Mouse (Mus musculus) bone marrow macrophage, adult 2 months (primary cell): ENCODE measurements around the gene Arl4c. TPM values are rescaled to one million over a fixed set of nuclear protein-coding genes. Genes with fewer than 3 reads are reported as not detected.
A peak's percentile ranks its signal among the peaks of the same experiment; 100 is the strongest.
"Not testable (repeated sequence)": the region's sequence is repeated elsewhere in the genome, so short reads cannot be mapped to it uniquely, and the experiment has no call there.

ENCODE experiments used
- H3K27ac ChIP-seq: 2 replicates; pipeline ENCODE4 v1.5.1; 2012; ENCODE audit warnings: low read depth, low read length; ENCODE audit not compliant: insufficient read depth
- H3K4me1 ChIP-seq: 2 replicates; pipeline ENCODE4 v1.6.1; 2012; ENCODE audit warnings: low read length; ENCODE audit not compliant: control insufficient read depth, insufficient read depth
- H3K4me3 ChIP-seq: 2 replicates; pipeline ENCODE4 v1.5.1; 2012; ENCODE audit warnings: mild to moderate bottlenecking, low read length, moderate library complexity; ENCODE audit not compliant: insufficient read depth
- CTCF ChIP-seq: IDR thresholded peaks from 2 replicates; pipeline ENCODE4 v1.5.1; 2012; ENCODE audit warnings: low read depth, mild to moderate bottlenecking, low read length, moderate library complexity
- POLR2A ChIP-seq: IDR thresholded peaks from 2 replicates; pipeline ENCODE4 v1.6.1; 2012; ENCODE audit warnings: mild to moderate bottlenecking, low read depth, low read length, borderline replicate concordance
- polyA plus RNA-seq: library from polyadenylated mRNA; stranded (reverse); fragments of >200 nt; gene quantifications from 2 replicates; pipeline ENCODE4 v1.2.4, GENCODE M21; 2012; ENCODE audit not compliant: missing spikeins, insufficient read depth, insufficient read length

Gene Arl4c
- polyA plus RNA-seq, 1 experiment = 146 TPM

- Histone ChIP-seq H3K27ac (no peak overlapping the region), H3K4me3 (no peak overlapping the region), H3K4me1 (peaks cover 15% of the 10 kb centered on the region)
- no peak for TF ChIP-seq CTCF
- TF ChIP-seq POLR2A = no peak
Measured at GRCm38 (mm10) chr1:88645599-88646119, 56.4 kb downstream of the Arl4c start.

GRCm38 (mm10) chr1:88644417-88644816, 57.6 kb downstream of the Arl4c start:
- Histone ChIP-seq H3K4me3 (no peak overlapping the region), H3K27ac (no peak overlapping the region), H3K4me1 (peaks cover 25% of the 10 kb centered on the region)
- no peak for TF ChIP-seq POLR2A
- no peak for TF ChIP-seq CTCF

GRCm38 (mm10) chr1:88643181-88643823, 58.7 kb downstream of the Arl4c start:
- TF ChIP-seq POLR2A = no peak
- no peak for TF ChIP-seq CTCF
- Histone ChIP-seq H3K27ac (peak overlapping the region; percentile 34), H3K4me3 (no peak overlapping the region), H3K4me1 (peaks cover 26% of the 10 kb centered on the region)

GRCm38 (mm10) chr1:88642735-88643134, 59.3 kb downstream of the Arl4c start:
- peaks cover 26% of the 10 kb centered on the region for H3K4me1 ChIP-seq
- no peak for TF ChIP-seq CTCF
- no peak for TF ChIP-seq POLR2A
- no peak overlapping the region for H3K4me3 ChIP-seq
- H3K27ac ChIP-seq = no peak overlapping the region

GRCm38 (mm10) chr1:88641678-88642215, 60.3 kb downstream of the Arl4c start:
- Histone ChIP-seq H3K27ac (no peak overlapping the region), H3K4me3 (no peak overlapping the region), H3K4me1 (peaks cover 25% of the 10 kb centered on the region)
- TF ChIP-seq POLR2A = no peak
- no peak for TF ChIP-seq CTCF

GRCm38 (mm10) chr1:88641194-88641593, 60.8 kb downstream of the Arl4c start:
- H3K4me3 ChIP-seq = no peak overlapping the region
- peaks cover 30% of the 10 kb centered on the region for H3K4me1 ChIP-seq
- H3K27ac ChIP-seq = no peak overlapping the region
- no peak for TF ChIP-seq CTCF
- no peak for TF ChIP-seq POLR2A

GRCm38 (mm10) chr1:88639432-88640281, 62.4 kb downstream of the Arl4c start:
- H3K4me3 ChIP-seq = no peak overlapping the region
- no peak overlapping the region for H3K27ac ChIP-seq
- TF ChIP-seq CTCF (no peak), POLR2A (no peak)
- H3K4me1 ChIP-seq = peaks cover 38% of the 10 kb centered on the region

GRCm38 (mm10) chr1:88638622-88639021, 63.4 kb downstream of the Arl4c start:
- Histone ChIP-seq H3K27ac (no peak overlapping the region), H3K4me3 (no peak overlapping the region), H3K4me1 (peaks cover 38% of the 10 kb centered on the region)
- TF ChIP-seq CTCF = no peak

GRCm38 (mm10) chr1:88636579-88637161, 65.4 kb downstream of the Arl4c start:
- H3K4me3 ChIP-seq = not testable (repeated sequence)
- H3K27ac ChIP-seq = peak overlapping the region; percentile 52; the same call in 1 of the 2 replicates
- H3K4me1 ChIP-seq = peaks cover 28% of the 10 kb centered on the region

- TF ChIP-seq CTCF (no peak), POLR2A (no peak)
- peaks cover 33% of the 10 kb centered on the region for H3K4me1 ChIP-seq
- peak overlapping the region; percentile 52 for H3K27ac ChIP-seq
- H3K4me3 ChIP-seq = no peak overlapping the region
Measured at GRCm38 (mm10) chr1:88635659-88636058, 66.4 kb downstream of the Arl4c start.
